ENCODE assay signal across 24 mouse cellular contexts in the genomic region with DNA sequence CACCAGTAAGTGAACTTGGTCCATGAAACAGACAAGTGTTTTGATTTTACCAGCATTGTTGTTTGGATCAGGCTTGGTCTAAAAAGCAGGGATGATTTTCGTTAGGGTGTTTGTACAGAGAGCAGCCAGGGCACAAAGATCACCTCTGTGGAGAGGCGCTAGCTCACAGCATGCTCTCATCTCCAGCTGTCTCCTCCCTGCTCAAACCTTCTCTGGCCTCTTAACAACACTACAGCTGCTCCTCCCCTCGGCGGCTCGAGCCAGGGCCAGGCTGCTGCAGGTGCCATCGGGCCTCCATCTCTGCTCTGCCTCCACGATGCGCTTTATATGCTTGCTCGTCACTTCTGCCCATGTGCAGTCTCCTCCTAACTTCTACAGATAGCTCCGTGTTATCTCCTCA. TPM values are rescaled to one million over a fixed set of nuclear protein-coding genes. Genes with fewer than 3 reads are reported as not detected.
DNase-seq lines count a peak whose midpoint lies in the region; ATAC-seq and TF ChIP-seq lines count a peak whose summit lies in the region.
"Had no signal": no experiment of that assay in that cellular context is flagged by ENCODE, and none has a peak within 500 bp of the region (broad histone marks: within the 10 kb centered on the region; RNA-seq: fewer than 3 reads in every experiment).

No protein-coding gene starts in this region.

- DNase-seq in gastrocnemius, postnatal 14 days: peak; percentile 24
- DNase-seq in gastrocnemius, adult 18-20 months (ENCODE audit: low spot score): no peak
- DNase-seq in liver, adult 2 months (ENCODE audit: extremely low read depth, low read depth, low spot score): peak; percentile 68
- no peak for DNase-seq in liver, embryonic 11.5 days (ENCODE audit: low spot score)
- DNase-seq in retina, embryonic 14.5 days (ENCODE audit: low spot score): peak; percentile 17
- DNase-seq in frontal cortex, postnatal 25 days (ENCODE audit: low spot score in 2 of 2): no peak
- DNase-seq in right cerebral cortex, postnatal 36 days (ENCODE audit: low spot score in 2 of 2): no peak
- DNase-seq: cerebellum, adult 11 months; cerebellum, postnatal 25 days; heart, adult 2 months; right cerebral cortex, postnatal 25 days; thymus, postnatal 25 days had no signal

- H3K9me3 ChIP-seq in liver, embryonic 11.5 days (ENCODE audit: control insufficient read depth, low read length): no peaks in the 10 kb centered on the region
- H3K9me3 ChIP-seq in intestine, postnatal 0 days (ENCODE audit: control insufficient read depth): no peaks in the 10 kb centered on the region
- H3K9me3 ChIP-seq: forebrain, embryonic 15.5 days; kidney, embryonic 15.5 days; limb, embryonic 13.5 days; megakaryocyte, embryonic 14.5 days had no signal

- no peak overlapping the region for H3K9ac ChIP-seq in liver, adult 2 months (ENCODE audit: low read depth, low read length)
- H3K9ac ChIP-seq in liver, embryonic 11.5 days (ENCODE audit: low read depth, low read length): no peak overlapping the region
- H3K9ac ChIP-seq in intestine, postnatal 0 days (ENCODE audit: low read depth, low read length): no peak overlapping the region
- H3K9ac ChIP-seq: forebrain, embryonic 15.5 days; kidney, embryonic 15.5 days; limb, embryonic 13.5 days had no signal

- no peak overlapping the region for H3K27ac ChIP-seq in liver, adult 2 months (replicated peaks; ENCODE audit: insufficient read depth, low read depth, low read length)
- H3K27ac ChIP-seq in liver, embryonic 11.5 days (ENCODE audit: low read depth, low read length): no peak overlapping the region
- H3K27ac ChIP-seq in intestine, postnatal 0 days (ENCODE audit: low read depth, low read length): no peak overlapping the region; the same call in 1 of the 2 replicates
- H3K27ac ChIP-seq: forebrain, embryonic 15.5 days; heart, adult 2 months; kidney, embryonic 15.5 days; layer of hippocampus, adult 2 months; limb, embryonic 13.5 days had no signal

- H3K4me2 ChIP-seq in liver, embryonic 11.5 days: no peak overlapping the region
- H3K4me2 ChIP-seq in intestine, postnatal 0 days (replicated peaks; ENCODE audit: low read depth): no peak overlapping the region
- H3K4me2 ChIP-seq: forebrain, embryonic 15.5 days; kidney, embryonic 15.5 days; limb, embryonic 13.5 days had no signal

- H3K36me3 ChIP-seq in liver, adult 2 months (ENCODE audit: control insufficient read depth, insufficient read depth, low read length): no peaks in the 10 kb centered on the region
- H3K36me3 ChIP-seq in liver, embryonic 11.5 days (ENCODE audit: control insufficient read depth, insufficient read depth, low read length): peaks cover 3% of the 10 kb centered on the region; the same call in 1 of the 2 replicates
- H3K36me3 ChIP-seq in intestine, postnatal 0 days (ENCODE audit: control insufficient read depth, insufficient read depth): 0 out of 2 replicates have a peak, but pooled peaks cover 4% of the 10 kb centered on the region
- H3K36me3 ChIP-seq: forebrain, embryonic 15.5 days had no signal

- H3K4me3 ChIP-seq in liver, adult 2 months (ENCODE audit: insufficient read depth, low read depth, low read length): no peak overlapping the region
- no peak overlapping the region for H3K4me3 ChIP-seq in liver, embryonic 11.5 days (ENCODE audit: low read depth, low read length)
- no peak overlapping the region for H3K4me3 ChIP-seq in intestine, postnatal 0 days (ENCODE audit: low read depth, low read length)
- H3K4me3 ChIP-seq: erythroblast, embryonic 14.5 days; forebrain, embryonic 15.5 days; heart, adult 2 months; kidney, embryonic 15.5 days; layer of hippocampus, adult 2 months; limb, embryonic 13.5 days; megakaryocyte, embryonic 14.5 days had no signal

- no peak for TF ChIP-seq POLR2A in liver, adult 2 months (IDR thresholded peaks at IDR 0.05; ENCODE audit: extremely low read depth, insufficient read depth, low read length)

- no peak for TF ChIP-seq CTCF in liver, adult 2 months (IDR thresholded peaks at IDR 0.05; ENCODE audit: low read depth, low read length)
- no peak for TF ChIP-seq CTCF in intestine, postnatal 0 days (IDR thresholded peaks at IDR 0.05; ENCODE audit: low read depth)

- ATAC-seq in liver, embryonic 11.5 days (replicated peaks; ENCODE audit: low FRiP score): no peak
- ATAC-seq in intestine, postnatal 0 days: peak; percentile 59; the same call in 1 of the 2 replicates
- ATAC-seq: forebrain, embryonic 15.5 days; midbrain, embryonic 16.5 days had no signal

- intact Hi-C loops in gastrocnemius, postnatal 14 days (cut with DNase I; ENCODE audit: low total_unique reads): no loop called here

- WGBS in liver, adult 2 months: 34% methylated on average over 10 of the region's 10 CpGs
- 68% methylated on average over 10 of the region's 10 CpGs for WGBS in liver, embryonic 11.5 days
- WGBS in intestine, postnatal 0 days: 37% methylated on average over 10 of the region's 10 CpGs

- no peaks in the 10 kb centered on the region for H3K27me3 ChIP-seq in liver, adult 2 months (ENCODE audit: control insufficient read depth, insufficient read depth, low read length)
- H3K27me3 ChIP-seq in liver, embryonic 11.5 days (replicated peaks; ENCODE audit: control insufficient read depth, insufficient read depth, low read length): no peaks in the 10 kb centered on the region
- no peaks in the 10 kb centered on the region for H3K27me3 ChIP-seq in intestine, postnatal 0 days (replicated peaks; ENCODE audit: control insufficient read depth, insufficient read depth, low read length)
- H3K27me3 ChIP-seq: forebrain, embryonic 15.5 days; kidney, embryonic 15.5 days; limb, embryonic 13.5 days; megakaryocyte, embryonic 14.5 days had no signal

- peaks cover 34% of the 10 kb centered on the region for H3K79me2 ChIP-seq in liver, adult 2 months (ENCODE audit: control insufficient read depth, insufficient read depth, low read length)

- peaks cover 5% of the 10 kb centered on the region for H3K4me1 ChIP-seq in liver, adult 2 months (ENCODE audit: control insufficient read depth, insufficient read depth, low read length)
- H3K4me1 ChIP-seq in liver, embryonic 11.5 days (replicated peaks; ENCODE audit: control insufficient read depth, insufficient read depth, low read length): peaks cover 12% of the 10 kb centered on the region
- no peaks in the 10 kb centered on the region; the same call in 1 of the 2 replicates for H3K4me1 ChIP-seq in intestine, postnatal 0 days (replicated peaks; ENCODE audit: control insufficient read depth, insufficient read depth, low read length)

RNA-seq across cellular contexts. Expression of a gene that starts 23.2 kb away (rescaled TPM):
- 10 to 100 TPM; 21.5 to 22.5 TPM for total RNA-seq in gastrocnemius, postnatal 14 days (2021)
- total RNA-seq in gastrocnemius, adult 18-20 months (2021): 10 to 100 TPM; 26.2 to 30.6 TPM
- 8.6 and 11.0 TPM in 2 replicates for total RNA-seq in liver, adult 2 months (2014; rRNA removed)
- polyA plus RNA-seq in liver, adult 2 months (2012; rRNA removed): 20.2 and 25.1 TPM in 2 replicates
- 26.7 and 26.8 TPM in 2 replicates for polyA plus RNA-seq in liver, embryonic 11.5 days (2014; fragmentation: Nextera tagmentation; extraction: Ambion mirVana)
- polyA plus RNA-seq in intestine, postnatal 0 days (2015; fragmentation: Nextera tagmentation; extraction: Ambion mirVana): 42.0 and 42.1 TPM in 2 replicates

RNA-seq across cellular contexts. Expression of a gene that starts 36.4 kb away (rescaled TPM):
- total RNA-seq in gastrocnemius, postnatal 14 days (2021): not detected
- total RNA-seq in gastrocnemius, adult 18-20 months (2021): not detected
- not detected in 2 replicates for total RNA-seq in liver, adult 2 months (2014; rRNA removed)
- polyA plus RNA-seq in liver, adult 2 months (2012; rRNA removed): not detected in 2 replicates
- not detected in 2 replicates for polyA plus RNA-seq in liver, embryonic 11.5 days (2014; fragmentation: Nextera tagmentation; extraction: Ambion mirVana)
- polyA plus RNA-seq in intestine, postnatal 0 days (2015; fragmentation: Nextera tagmentation; extraction: Ambion mirVana): not detected in 2 replicates
- total RNA-seq: gastrocnemius, adult 8-10 months; heart, adult 2 months; layer of hippocampus, adult 2 months had no signal
- polyA plus RNA-seq: C2C12; erythroblast, embryonic 14.5 days; forebrain, embryonic 15.5 days; heart, embryonic 16.5 days; kidney, embryonic 15.5 days; limb, embryonic 13.5 days; lung, embryonic 16.5 days; midbrain, embryonic 16.5 days had no signal

RNA-seq across cellular contexts. Expression of a gene that starts 54.5 kb away (rescaled TPM):
- 100 to 1,000 TPM; 160 to 166 TPM for total RNA-seq in gastrocnemius, postnatal 14 days (2021)
- 100 to 1,000 TPM; 160 to 163 TPM for total RNA-seq in gastrocnemius, adult 18-20 months (2021)
- total RNA-seq in liver, adult 2 months (2014; rRNA removed): 16.0 and 18.8 TPM in 2 replicates
- polyA plus RNA-seq in liver, adult 2 months (2012; rRNA removed): 10.2 and 11.5 TPM in 2 replicates
- polyA plus RNA-seq in liver, embryonic 11.5 days (2014; fragmentation: Nextera tagmentation; extraction: Ambion mirVana): 10.7 and 10.9 TPM in 2 replicates
- 13.5 and 14.9 TPM in 2 replicates for polyA plus RNA-seq in intestine, postnatal 0 days (2015; fragmentation: Nextera tagmentation; extraction: Ambion mirVana)

Comparison
In these comparisons a context has a peak if more than half of its experiments do, and no peak if none do; other contexts are left out.
1. DNase-seq: peak in gastrocnemius, postnatal 14 days (single experiment), liver, adult 2 months (single experiment) and retina, embryonic 14.5 days (single experiment); none in gastrocnemius, adult 18-20 months (single experiment), liver, embryonic 11.5 days (single experiment), frontal cortex, postnatal 25 days (0 of 2) and right cerebral cortex, postnatal 36 days (0 of 2).